Mouse (Mus musculus) spleen, postnatal 14 days (tissue): ENCODE data around the gene Ankib1.
A peak's percentile ranks its signal among the peaks of the same experiment; 100 is the strongest.
"Not testable (repeated sequence)": the region's sequence is repeated elsewhere in the genome, so short reads cannot be mapped to it uniquely, and the experiment has no call there.

ENCODE experiments used
- DNase-seq, 2 experiments: peaks; one replicate each; pipeline ENCODE4 v3.0.0; 2021 to 2022; ENCODE audit warnings: low spot score in 2 of 2

Gene Ankib1

DNA sequence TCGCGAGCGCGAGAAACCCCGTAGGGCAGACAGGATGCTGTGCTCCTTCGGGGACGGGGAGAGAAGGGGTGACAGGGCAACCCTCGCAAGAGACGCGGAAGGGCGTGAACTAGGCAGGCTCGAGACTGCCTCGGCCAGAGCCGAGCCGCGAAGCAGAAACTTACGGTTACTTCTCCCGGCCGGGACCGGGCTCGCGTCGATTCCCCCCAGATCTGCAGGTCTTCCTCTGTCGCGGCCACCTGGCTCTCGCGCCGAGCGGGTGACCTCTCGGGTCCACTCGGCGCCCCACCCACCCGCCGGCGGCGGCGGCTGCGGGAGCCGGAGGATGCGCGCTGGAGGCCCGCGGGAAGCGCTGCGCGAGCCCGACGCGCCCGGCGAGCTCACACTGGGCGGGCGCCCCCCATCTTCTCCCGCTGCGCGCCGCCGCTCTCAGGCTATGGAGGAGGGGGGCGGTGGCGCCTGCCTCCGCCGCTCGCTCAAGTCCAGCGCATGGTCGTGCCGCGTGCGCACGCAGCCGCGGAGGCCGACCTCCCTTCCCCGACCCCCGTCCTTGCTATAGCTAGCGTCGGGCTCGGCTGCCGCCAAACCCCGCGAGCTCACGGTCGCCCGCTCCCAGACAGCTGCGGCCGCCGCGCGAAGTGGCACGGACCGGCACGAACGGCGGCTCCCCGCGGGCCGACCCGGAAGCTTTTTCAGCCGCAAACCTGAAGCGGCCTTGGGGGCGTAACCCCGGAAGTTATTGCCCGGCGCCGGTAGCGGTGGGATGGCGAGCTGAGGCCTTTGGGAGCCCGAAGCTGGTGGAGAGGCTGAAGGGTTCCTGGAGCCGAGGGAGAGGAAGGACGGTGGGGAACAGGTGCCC lies at the start of gene Ankib1, which contains the start of gene Krit1:
Ankib1 (minus strand) TSS at position 493 of the 859 bp plus-strand sequence.
Krit1 (plus strand) TSS at position 752 of the 859 bp plus-strand sequence.
- DNase-seq: peak; percentile 77 to 81

DNA sequence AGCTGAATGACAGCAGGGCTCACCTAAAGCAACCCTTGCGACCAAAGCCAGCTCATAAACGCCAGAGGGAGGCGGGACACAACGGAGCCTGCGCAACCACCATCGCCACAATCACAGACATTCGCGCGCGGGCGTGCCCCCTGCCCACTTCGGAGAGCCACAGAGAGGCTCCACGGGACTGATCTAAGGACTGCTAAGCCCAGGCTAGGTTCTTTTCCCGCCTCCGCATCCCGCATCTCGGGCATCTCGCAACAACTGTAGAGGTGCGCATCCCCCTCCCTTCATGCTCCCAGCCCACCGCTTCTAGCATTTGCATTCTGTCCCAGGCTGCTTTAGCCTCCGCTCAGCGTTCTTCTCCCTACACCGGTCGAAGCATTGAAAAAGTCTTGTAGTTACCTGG lies 42.3 kb upstream of the Ankib1 start, which contains the start of gene Lrrd1:
Lrrd1 (plus strand) TSS at position 148 of the 400 bp plus-strand sequence.
- no peak for DNase-seq

DNA sequence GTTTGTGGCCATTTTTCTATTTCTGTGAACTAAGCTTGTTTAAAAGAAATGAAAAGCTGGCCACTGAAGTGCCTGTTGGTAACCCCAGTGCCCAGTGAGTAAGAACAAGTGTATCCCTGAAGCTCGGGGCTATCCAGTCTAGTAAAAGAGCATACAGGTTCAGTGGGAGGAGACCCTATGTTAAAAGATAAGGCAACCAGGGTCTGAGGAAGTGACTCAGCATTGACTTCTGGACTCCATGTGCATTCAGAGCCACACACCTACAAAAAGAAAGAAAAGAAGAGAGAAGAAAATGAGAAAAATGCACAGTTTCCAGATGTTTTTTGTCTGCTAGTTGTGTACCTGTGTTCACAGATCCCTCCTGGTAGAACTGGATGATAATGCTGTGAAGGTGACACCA lies 31.4 kb upstream of the Ankib1 start:
- DNase-seq: no peak

DNA sequence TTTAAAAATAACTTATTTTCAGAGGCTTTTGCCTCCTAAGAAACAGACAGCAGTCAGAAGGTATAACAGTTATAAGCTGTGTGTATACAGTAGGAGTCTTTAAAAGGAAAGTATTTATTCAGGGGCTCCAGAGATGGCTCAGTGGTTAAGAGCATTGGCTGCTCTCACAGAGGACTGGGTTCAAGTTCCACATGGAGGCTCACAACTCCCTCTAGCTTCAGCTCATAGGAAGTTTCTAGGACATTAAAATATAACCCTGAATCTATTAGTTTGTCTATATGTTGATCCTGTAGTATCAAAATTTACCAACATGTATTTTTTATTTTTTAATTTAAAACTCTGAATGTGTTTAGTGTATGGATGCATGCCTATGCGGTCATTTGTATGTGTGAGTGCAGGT lies 5.7 kb upstream of the Ankib1 start:
- DNase-seq: no peak

DNA sequence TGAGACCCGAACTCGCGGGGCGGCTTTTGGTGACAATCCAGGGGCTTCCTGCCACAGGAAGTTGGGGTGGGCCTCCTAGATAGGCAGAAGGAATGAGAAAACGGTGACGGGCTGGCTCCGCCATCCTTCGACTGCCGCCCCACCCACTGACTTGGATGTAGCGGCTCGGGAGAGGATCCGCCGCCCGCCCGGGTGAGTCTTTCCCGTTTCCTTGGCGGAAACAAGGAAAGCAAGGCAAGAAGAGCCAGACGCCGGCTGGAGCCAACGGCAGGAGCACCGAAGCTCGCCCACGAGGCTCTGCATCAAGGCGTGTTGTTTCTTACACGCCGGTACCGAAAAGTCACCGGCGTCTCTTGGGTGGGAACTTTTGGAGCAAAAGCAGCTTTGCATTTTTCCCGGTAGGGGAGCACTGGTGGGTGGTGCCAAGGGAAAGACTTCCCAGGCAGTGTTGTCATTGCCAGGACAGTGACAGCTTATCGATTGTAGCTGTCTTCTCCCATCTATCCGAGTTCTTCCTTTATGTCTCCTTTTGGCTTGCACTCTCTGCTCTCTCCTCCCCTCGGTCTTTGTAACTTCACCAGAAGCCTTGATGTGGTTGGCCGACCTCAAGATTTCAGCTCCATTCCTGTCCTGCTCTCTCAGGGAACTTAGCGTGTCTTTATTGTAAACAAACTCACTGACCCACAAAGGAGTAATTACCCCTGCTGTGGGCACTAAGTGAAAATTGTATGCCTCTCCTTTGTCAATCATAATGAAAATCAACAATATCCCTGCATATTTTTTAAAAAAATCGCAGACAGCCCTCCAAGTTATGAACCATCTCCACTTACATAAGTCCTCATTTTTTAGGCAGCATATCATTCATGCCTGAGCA lies 804 bp upstream of the Ankib1 start:
- DNase-seq: no peak

DNA sequence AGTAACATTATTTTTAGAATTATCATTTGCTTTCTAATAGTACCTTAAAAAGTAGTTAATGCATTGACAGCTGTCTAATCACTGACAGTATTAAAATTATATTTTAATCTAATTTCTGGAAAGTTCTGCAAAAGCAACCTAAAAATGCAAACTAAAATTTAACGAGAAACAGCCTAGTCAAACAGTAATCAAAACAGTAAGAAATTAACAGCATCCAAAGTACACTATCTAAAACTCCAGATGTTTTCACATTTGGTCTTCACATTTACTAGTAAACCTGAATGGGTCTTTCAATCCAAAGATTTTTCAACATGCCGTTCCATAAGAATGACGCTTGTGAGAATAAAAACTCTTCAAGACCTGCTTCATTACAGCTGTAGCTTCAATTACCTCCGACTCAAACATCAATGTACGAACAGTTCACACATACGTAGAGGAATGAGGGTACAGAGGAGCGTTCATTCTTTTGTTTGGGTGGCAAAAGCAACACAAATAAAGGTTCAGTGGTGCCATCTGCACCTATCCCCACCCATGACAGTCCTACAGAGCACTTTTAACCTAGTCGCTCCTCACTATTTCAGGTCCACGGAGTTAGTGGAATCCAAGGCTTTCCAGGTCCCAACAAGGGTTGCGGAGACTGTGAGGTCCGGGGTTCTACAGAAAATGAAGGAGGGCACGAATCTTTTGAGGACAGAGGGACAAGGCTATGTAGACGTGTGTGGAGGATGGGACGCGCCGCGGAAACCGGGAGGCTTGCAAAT lies 873 bp downstream of the Ankib1 start:
- no peak for DNase-seq

DNA sequence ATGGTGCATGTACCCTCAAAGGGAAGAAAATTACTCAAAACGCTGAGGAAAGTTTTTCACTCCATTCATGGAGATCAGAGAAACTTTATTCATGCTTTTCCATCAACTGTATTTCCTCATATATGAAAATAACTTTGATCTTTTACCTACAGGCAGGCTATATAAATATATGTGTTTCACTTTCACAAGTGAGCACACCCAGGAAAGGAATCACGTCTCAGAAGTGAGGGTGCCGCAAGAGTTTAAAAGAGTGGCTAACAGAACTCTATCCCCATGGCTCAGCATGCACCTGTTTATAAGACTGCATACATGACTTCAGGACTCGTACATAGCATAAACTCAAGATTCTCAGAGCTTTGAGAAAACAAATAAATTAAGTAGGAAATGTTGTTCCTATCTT lies 1.8 kb downstream of the Ankib1 start:
- DNase-seq: no peak

DNA sequence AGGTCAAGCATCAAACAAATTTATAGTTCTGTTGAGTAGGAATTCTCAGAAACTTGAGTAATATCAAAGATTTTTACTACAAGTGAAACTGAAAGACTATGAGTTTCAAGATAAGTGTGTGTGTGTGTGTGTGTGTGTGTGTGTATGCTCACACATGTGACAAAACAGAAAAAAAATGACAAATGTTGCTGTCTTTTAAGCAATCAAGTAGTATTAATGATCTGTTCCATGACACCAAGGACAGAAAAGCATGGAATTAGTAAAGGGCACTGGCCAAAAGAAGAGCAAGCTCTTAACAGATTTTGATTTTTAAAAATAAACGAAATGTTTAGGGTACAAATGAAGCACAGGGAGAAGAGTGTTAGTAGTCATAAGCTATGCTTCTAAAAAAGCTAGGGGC lies 2.7 kb downstream of the Ankib1 start:
- no peak for DNase-seq

DNA sequence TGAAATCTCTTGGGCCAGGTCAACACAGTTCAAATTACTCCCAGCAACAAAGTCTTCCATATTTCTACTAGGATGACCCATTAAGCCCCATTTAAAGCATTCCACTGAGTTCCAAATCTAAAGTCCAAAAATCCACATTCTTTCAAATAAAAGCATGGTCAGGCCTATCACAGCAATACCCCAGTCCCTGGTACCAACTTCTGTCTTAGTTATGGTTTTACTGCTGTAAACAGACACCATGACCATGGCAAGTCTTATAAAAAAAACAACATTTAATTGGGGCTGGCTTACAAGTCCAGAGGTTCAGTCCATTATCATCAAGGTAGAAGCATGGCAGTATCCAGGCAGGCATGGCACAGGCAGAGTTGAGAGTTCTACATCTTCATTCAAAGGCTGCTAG lies 4.1 kb downstream of the Ankib1 start:
- DNase-seq: not testable (repeated sequence)

DNA sequence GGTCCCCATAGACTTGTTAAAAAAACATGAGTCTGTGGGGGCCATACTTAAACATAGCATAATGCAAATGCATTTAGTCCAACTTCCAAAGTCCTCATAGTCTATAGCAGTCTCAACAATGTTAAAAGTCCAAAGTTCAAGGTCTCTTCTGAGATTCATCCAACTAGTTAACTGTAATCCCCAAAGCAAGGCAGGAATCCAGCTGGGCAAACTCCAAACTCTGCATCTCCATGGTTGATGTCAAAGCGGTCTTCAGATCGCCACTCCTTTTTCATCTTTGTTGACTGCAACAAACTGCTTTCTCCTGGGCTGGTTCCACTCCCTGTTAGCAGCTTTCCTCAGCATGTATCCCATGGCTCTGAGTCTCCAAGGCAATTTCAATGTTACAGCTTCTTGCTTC lies 5.6 kb downstream of the Ankib1 start:
- DNase-seq: not testable (repeated sequence)

DNA sequence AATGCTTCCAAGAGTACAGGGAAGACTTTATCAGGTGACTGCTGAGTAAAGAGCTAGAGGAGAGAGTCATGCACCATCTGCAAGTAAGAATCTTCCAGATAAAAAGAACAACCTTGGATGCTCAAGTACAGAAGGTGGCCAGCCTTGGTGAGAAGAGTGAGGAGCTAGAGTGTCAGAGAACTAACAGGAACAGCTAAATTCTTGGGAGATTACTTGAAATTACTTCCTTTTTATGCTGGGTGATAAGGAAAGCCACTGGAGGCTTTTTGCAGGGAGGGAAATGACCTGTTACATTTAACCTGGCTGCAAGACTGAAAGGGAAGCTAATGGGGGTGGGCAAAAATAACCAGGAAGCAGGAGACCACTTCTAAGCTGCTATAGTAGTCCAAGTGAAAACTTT lies 11.7 kb downstream of the Ankib1 start:
- no peak for DNase-seq

DNA sequence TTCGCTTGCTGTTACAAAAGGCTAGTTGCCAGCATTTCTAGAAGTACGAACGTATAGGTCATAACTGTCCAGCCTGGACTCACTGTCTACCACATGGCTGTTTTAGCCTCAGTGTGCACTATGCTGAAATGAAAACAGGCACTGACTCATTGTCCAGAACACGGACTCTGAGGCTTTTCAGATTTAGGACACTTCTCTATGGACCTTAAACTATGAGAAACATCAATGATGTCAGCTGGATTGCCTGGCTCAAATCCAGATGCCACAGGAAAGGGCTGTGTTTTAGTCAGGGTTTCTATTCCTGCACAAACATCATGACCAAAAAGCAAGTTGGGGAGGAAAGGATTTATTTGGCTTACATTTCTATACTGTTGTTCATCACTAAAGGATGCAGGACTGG lies 15.2 kb downstream of the Ankib1 start:
- no peak for DNase-seq

DNA sequence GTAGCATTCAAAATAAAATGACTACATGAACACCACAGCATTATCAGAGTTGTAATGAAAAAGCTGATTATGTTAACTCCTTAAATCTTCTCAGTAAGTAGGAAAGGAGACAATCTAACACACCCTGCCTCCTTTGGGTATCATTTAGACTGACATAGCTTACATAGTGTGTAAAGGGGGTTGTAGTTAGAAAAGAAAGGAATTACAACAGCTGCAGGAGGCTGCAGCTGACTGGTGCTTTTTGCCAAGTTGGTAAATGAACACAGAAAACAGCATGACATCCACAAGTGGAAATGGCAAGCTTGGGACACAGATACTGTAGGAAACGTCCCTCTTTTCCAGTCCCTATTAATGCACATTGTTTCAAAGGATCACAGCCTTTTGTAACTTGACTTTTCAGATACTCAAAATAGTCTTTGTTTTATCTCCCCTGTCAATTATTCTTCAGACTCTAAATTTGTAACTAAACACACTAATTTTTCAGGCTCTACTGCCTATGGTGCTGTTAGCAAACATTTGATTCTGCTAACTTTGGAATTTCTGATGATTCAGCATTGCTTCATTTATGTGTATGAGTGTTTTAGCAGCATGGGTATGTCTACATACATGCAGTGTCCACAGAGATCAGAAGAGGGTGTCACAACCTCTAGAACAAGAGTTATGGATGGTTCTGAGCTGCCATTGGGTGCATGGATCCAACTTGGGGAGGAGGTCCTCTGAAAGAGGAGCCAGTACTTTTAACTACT lies 17.8 kb downstream of the Ankib1 start:
- no peak for DNase-seq

DNA sequence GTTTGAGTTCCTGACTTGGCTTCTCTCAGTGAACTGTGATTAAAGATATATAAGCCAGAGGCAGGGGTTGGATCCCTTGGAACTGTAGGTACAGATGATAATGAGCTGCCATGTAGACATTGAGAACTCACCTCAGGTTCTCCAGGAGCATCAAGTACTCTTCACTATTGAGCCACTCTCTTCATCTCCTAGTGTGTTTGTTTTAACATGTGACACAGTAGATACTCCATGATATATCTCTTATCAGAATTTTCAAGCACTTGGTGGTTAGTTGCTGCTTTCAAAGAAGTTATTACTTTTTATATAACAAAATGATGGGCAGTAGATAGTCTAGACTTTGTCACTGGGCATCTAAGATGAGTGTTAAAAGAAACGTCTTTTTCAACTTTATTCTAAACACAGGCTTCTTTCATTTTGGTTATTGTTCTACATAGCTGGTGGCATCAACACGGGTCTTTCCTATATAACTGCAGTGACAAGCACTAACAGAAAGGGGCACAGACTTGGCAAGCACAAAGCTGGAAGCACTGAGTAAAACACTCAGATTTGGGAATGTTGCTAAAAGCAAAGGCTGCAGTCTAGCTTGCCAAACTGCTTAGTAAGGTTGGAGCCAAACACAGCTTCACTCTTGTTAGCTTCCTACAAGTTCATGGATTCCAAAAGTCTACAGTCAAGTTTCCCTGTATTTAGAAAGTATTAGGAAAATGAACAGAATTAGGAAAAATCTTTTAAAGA lies 18.6 kb downstream of the Ankib1 start:
- DNase-seq: no peak

DNA sequence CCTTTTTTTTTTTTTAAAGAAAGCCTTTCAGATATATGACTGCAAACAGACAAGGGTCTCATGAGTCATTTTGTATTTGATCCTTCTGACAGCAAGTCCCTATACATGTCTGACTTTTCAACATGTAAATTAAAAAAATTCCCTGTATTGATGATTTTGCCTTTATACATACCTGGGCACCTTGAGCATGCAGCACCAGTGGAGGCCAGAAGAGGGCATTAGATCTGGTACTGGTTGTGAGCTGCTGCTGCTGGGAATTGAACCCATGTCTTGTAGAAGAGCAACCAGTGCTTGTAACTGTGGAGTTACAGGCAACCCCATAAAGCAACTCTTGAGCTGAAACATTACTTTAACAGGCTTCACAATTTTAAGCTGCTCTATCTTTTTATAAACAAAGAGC lies 20.1 kb downstream of the Ankib1 start:
- peak in 1 of 2 experiments; percentile 26 for DNase-seq

DNA sequence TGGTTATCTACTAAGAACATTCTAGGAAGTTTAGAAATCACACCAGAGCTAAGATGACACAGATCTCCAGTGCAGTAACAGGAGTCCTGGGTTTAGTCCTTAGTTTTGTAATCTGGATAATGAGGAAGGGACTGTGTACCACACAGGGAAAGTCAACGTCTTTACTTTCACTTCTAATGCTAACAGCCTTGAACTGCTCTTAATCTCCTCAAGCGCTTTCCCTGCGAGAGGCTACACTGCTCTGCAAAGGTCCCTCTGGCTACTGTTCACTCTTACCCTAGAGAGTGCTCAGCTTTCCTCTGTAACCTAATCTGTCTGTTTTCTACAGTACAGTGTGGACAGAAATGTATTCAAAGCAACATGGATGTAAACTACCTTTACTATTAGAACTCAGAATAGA lies 30.7 kb downstream of the Ankib1 start:
- no peak for DNase-seq

DNA sequence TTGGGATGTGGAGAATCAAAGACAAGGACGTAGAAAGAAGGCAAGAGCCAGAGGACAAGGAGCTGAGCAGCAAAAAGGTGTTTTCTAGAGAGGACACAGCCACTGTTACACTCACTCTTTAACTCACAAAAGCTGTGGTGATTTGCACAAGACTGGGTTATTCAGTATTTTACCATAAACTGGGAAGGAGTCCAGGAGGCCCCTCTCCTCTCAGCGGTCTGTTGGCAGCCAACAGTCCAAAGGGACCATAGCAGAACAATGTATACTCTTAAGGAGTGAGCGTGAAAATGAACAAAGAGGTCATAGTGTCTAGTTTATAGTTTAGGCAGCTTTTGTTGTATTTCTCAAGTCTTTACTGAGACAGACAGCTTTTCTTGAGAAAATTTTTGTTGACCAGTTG lies 31.2 kb downstream of the Ankib1 start:
- no peak for DNase-seq

DNA sequence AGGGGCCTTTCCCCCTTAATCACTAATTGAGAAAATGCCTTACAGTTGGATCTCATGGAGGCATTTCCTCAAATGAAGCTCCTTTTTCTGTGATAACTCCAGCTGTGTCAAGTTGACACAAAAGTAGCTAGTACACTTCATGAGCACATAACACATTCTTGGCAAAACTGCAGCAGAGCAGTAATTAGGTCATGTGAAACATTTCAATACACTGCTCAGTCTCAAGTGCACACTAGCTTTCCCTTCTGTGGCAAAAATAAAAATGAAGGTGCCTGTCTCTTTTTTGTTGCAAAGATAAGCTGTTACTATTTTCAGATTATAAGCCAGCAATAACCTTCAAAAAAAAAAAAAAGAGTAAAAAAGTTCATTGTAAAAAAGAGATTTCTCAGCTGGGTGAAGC lies 52.2 kb downstream of the Ankib1 start:
- DNase-seq: not testable (repeated sequence)

DNA sequence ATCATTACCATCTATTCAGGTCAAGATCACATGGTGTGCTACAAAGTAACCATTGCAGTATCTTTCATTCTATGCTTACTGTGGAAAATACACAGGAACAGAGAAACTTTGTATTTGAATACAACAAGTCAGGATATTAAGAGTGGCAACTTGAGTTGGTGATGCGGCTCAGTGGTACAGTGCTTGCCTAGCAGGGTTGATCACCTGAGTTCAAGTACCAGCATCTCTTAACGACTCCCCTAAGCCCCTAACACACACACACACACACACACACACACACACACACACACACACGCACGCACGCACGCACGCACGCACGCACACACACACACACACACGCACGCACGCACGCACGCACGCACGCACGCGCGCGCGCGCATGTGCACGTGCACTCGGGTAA lies 69.9 kb downstream of the Ankib1 start:
- not testable (repeated sequence) for DNase-seq

DNA sequence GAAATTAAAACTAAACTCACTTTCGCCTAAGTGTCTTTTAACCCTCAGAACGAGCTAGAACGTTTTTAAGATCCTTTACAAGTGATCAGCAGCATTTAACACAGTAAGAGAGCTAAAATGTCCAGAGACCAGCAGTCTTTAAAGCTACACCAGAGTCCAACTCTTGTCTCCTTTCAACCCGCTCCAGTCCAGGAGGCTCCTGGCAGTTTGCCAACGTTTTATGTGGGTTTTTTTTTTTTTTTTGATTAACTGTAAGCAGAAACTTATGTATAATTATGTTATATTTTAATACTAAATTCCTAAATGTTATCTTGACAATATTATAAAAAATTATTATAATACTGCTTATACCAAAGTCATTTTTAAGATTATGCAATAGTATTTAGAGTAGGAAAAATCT lies 73.9 kb downstream of the Ankib1 start:
- DNase-seq: no peak
